ENCODE assay signal across 8 mouse cellular contexts in the genomic region with DNA sequence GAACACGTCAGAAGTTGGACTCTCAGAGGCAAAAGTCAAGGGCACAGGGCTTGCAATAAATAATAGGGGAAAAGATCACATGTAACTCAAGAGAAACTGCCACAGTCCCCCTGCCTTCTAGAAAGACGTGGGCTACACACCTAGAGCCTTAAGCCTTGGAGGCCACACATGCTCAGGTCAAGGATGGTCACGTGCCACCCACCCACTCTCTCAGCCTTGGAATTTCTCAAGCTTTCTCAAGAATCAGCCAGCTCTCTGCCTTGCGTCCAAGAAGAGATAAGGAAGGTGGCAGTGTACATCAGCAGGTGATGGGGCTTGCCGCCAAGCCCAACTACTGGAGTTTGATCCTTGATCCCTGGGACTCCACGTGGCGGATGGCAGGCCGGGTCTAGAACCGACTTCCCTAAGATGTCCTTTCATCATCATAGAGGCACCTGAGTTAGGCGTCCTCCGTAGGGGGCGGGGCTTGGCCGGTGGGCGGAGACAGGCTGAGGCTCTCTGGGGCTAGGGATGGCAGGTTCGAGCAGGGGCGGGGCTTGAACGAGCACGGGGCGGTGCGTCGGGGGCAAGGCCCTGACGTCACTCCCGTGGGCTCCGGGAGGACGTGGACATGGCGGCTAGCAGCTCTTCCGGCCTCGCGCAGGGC. TPM values are rescaled to one million over a fixed set of nuclear protein-coding genes. Genes with fewer than 3 reads are reported as not detected.
DNase-seq lines count a peak whose midpoint lies in the region; ATAC-seq lines count a peak whose summit lies in the region.

Gene Zfr2 (plus strand): TSS at position 576 of the 646 bp plus-strand sequence.

- no peaks in the 10 kb centered on the region for H3K27me3 ChIP-seq in hindbrain, embryonic 16.5 days (replicated peaks; ENCODE audit: control insufficient read depth, insufficient read depth, low read length)

- WGBS in hindbrain, embryonic 16.5 days, result 8% methylated on average over 29 of the region's 29 CpGs
- WGBS in macrophage (ENCODE audit: missing documents), result 9% methylated on average over 29 of the region's 29 CpGs

- peak; percentile 79 for DNase-seq in WW6 (ENCODE audit: low read depth, low spot score)
- DNase-seq in cerebellum, postnatal 4 days (ENCODE audit: low spot score in 2 of 2), result peak; percentile 82 to 86
- DNase-seq in gastrocnemius, adult 18-20 months (ENCODE audit: low spot score), result peak; percentile 88
- peak; percentile 95 to 96 for DNase-seq in left cerebral cortex, adult 18-20 months (ENCODE audit: low spot score in 2 of 2)
- peak; percentile 97 for DNase-seq in right cerebral cortex, adult 18-20 months
- DNase-seq in urinary bladder, postnatal 10 days (ENCODE audit: low spot score), result peak; percentile 81

- H3K36me3 ChIP-seq in hindbrain, embryonic 16.5 days (ENCODE audit: control insufficient read depth, insufficient read depth, low read length), result peaks cover 3% of the 10 kb centered on the region; the same call in 1 of the 2 replicates
- H3K36me3 ChIP-seq in macrophage (ENCODE audit: inconsistent target), result no peaks in the 10 kb centered on the region

- H3K4me1 ChIP-seq in hindbrain, embryonic 16.5 days (ENCODE audit: control insufficient read depth, insufficient read depth, low read depth, low read length), result peaks cover 33% of the 10 kb centered on the region

- H3K79me2 ChIP-seq in macrophage (ENCODE audit: inconsistent target), result no peaks in the 10 kb centered on the region

- no peaks in the 10 kb centered on the region for H3K9me3 ChIP-seq in hindbrain, embryonic 16.5 days (ENCODE audit: control insufficient read depth, low read length)

- H3K4me3 ChIP-seq in hindbrain, embryonic 16.5 days (ENCODE audit: low read length), result peak within 1 kb of the TSS; percentile 76
- peak within 1 kb of the TSS; percentile 41 for H3K4me3 ChIP-seq in macrophage (ENCODE audit: inconsistent target)

- H3K27ac ChIP-seq in hindbrain, embryonic 16.5 days (ENCODE audit: low read depth, low read length), result peak within 1 kb of the TSS; percentile 67
- H3K27ac ChIP-seq in macrophage, result no peak within 1 kb of the TSS

- peak within 1 kb of the TSS; percentile 90 for H3K9ac ChIP-seq in hindbrain, embryonic 16.5 days (ENCODE audit: low read depth, low read length)

- peak; percentile 81 for ATAC-seq in hindbrain, embryonic 16.5 days

- peak within 1 kb of the TSS; percentile 76 for H3K4me2 ChIP-seq in hindbrain, embryonic 16.5 days (ENCODE audit: low read length)

RNA-seq across cellular contexts. Expression of gene Zfr2, which starts in this region (rescaled TPM):
- total RNA-seq in gastrocnemius, adult 18-20 months (2021), result 1 to 10 TPM; 1.9 to 2.7 TPM
- 23.8 and 28.7 TPM in 2 replicates for polyA plus RNA-seq in hindbrain, embryonic 16.5 days (2015; fragmentation: Nextera tagmentation; extraction: Ambion mirVana)
- total RNA-seq in left cerebral cortex, adult 18-20 months (2021), result 10 to 100 TPM; 59.2 to 65.5 TPM
- 10 to 100 TPM in 23 of 26 experiments, 1 to 10 TPM in 3; 2.4 to 17.6 (median 13.8) TPM for total RNA-seq in macrophage (2018; cell fraction: chromatin; rRNA removed)
- 1 to 10 TPM in 4 of 26 experiments, under 1 TPM in 22; 0.14 to 2.0 (median 0.71) TPM for total RNA-seq in macrophage (2018; cell fraction: cytosol; rRNA removed)
- total RNA-seq in macrophage (2018; cell fraction: nucleus; rRNA removed), result 10 to 100 TPM in 4 of 26 experiments, 1 to 10 TPM in 22; 2.3 to 11.8 (median 6.7) TPM
- polyA plus RNA-seq in macrophage (2018), result 0.26 to 0.61 TPM (median 0.53 TPM) in 3 replicates

Comparison
In these comparisons a context has a peak if more than half of its experiments do, and no peak if none do; other contexts are left out.
1. RNA of gene Zfr2 (total RNA-seq): 59.2 to 65.5 TPM in left cerebral cortex, adult 18-20 months; 1.9 to 2.7 TPM in gastrocnemius, adult 18-20 months; every median in the first group is over 10 times any median in the second.
2. RNA of gene Zfr2 (polyA plus RNA-seq): 23.8 to 28.7 TPM in hindbrain, embryonic 16.5 days; 0.26 to 0.61 TPM in macrophage; every median in the first group is over 10 times any median in the second.
3. Peak in every context shown above with its lines, with median percentiles within 50 percentile points of each other: DNase-seq.